Mouse (Mus musculus) G1E (cell line): ENCODE results near the gene Tmem52b.

Experiments used
- CTCF ChIP-seq: IDR thresholded peaks from 2 replicates; pipeline ENCODE4 v1.5.1; 2012; ENCODE audit warnings: low read depth, low read length, inconsistent platforms, mixed read lengths
- TAL1 ChIP-seq: conservative IDR thresholded peaks from 2 replicates; pipeline ENCODE4 v1.6.1; 2012; ENCODE audit warnings: low read depth, low read length, inconsistent platforms, mixed read lengths

- TF ChIP-seq TAL1 (no peak), CTCF (no peak)
Observed at GRCm38 (mm10) chr6:129548009-129548408, 35.7 kb downstream of the Tmem52b start.
